Mouse (Mus musculus): ENCODE results near the gene 9330182L06Rik. TPM values are rescaled to one million over a fixed set of nuclear protein-coding genes. Genes with fewer than 3 reads are reported as not detected.

Gene 9330182L06Rik
- polyA plus RNA-seq, 1 experiment from 2014 or later: 5.2 TPM

DNA sequence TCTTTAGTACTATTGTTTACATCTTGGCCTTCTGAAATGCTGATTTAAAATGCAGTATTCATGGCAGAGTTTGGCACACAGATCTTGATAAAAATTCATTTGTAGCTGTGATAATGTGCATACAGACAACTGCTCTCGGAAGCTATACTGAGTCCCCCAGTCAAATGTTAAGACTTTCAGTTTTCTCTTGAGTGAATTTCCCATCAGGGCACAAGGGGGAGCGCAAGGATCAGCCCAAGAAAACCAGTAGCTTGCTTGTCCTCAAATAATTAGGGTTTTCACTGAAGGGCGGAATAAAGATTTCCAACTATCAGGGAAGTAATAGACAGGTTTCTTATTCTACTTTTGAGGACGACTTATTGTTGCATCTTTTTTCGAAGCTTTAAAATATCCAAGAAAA is 183.7 kb downstream of the 9330182L06Rik start:
- no peaks in the 10 kb centered on the region for H3K4me1 ChIP-seq (ENCODE audit: control insufficient read depth, insufficient read depth, low read length)
- H3K27me3 ChIP-seq (ENCODE audit: control insufficient read depth, insufficient read depth, low read length): no peaks in the 10 kb centered on the region
- H3K9ac ChIP-seq (ENCODE audit: low read length): no peak overlapping the region
- 52% methylated on average over 5 of the region's 5 CpGs for whole genome bisulfite sequencing
- no peak overlapping the region for H3K27ac ChIP-seq (ENCODE audit: low read depth, low read length)
- no peak overlapping the region for H3K4me3 ChIP-seq (ENCODE audit: low read depth, low read length)
- H3K36me3 ChIP-seq (ENCODE audit: control insufficient read depth, insufficient read depth, low read length): no peaks in the 10 kb centered on the region
- H3K4me2 ChIP-seq: no peak overlapping the region
- no peaks in the 10 kb centered on the region for H3K9me3 ChIP-seq (ENCODE audit: control insufficient read depth, low read length)
- no peak for DNase-seq (ENCODE audit: low spot score, missing footprints)
- no peak for ATAC-seq (ENCODE audit: low FRiP score)

DNA sequence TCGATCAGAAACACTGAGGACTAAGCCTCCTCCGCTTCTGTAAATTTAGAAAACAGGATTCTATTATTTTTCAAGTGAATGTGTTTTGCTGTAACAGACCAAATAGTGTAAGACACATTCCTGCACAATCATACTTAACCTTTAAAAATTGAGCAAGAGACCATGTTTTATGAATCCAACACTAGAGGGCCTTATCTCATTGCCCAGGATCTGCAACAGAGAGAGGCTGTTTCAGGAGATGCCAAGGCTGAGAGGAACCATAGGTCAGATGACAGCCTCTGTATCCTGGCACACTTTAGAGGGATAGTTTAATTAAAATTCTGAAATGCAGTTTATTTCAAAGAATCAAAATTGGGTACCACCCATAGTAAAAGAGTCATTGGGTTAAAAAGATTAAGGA is 187.4 kb downstream of the 9330182L06Rik start:
- Histone ChIP-seq H3K9ac (ENCODE audit: low read length) (no peak overlapping the region), H3K4me2 (no peak overlapping the region), H3K4me3 (ENCODE audit: low read depth, low read length) (no peak overlapping the region), H3K9me3 (ENCODE audit: control insufficient read depth, low read length) (no peaks in the 10 kb centered on the region), H3K4me1 (ENCODE audit: control insufficient read depth, insufficient read depth, low read length) (no peaks in the 10 kb centered on the region), H3K27ac (ENCODE audit: low read depth, low read length) (no peak overlapping the region), H3K27me3 (ENCODE audit: control insufficient read depth, insufficient read depth, low read length) (no peaks in the 10 kb centered on the region), H3K36me3 (ENCODE audit: control insufficient read depth, insufficient read depth, low read length) (no peaks in the 10 kb centered on the region)
- 87% methylated on average over 2 of the region's 2 CpGs for WGBS
- no peak for DNase-seq (ENCODE audit: low spot score, missing footprints)
- no peak for ATAC-seq (ENCODE audit: low FRiP score)

DNA sequence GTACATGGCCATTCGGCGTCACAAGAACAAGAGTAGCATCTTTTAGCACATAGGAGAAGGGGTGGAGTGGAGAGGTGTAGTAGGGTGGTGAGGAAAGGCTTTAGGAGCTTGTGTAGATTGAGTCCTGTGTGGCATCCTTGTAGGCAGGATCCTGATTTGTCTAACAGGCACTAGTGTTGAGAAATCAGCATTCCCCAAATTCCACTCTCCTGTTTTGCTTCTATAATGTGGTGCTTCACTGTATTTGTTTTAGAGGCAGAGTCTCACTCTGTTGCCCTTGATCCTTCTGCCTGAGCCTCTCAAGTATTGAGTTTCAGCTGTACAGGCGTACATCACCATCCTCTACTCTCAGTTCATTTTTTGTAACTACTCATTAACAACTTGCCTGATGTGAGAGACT is 211.7 kb downstream of the 9330182L06Rik start:
- H3K27ac ChIP-seq (ENCODE audit: low read depth, low read length): no peak overlapping the region
- 90% methylated on average over 3 of the region's 3 CpGs for WGBS
- no peak overlapping the region for H3K4me2 ChIP-seq
- no peak for DNase-seq (ENCODE audit: low spot score, missing footprints)
- H3K4me3 ChIP-seq (ENCODE audit: low read depth, low read length): no peak overlapping the region
- no peaks in the 10 kb centered on the region for H3K4me1 ChIP-seq (ENCODE audit: control insufficient read depth, insufficient read depth, low read length)
- ATAC-seq (ENCODE audit: low FRiP score): no peak
- no peaks in the 10 kb centered on the region for H3K36me3 ChIP-seq (ENCODE audit: control insufficient read depth, insufficient read depth, low read length)
- no peak overlapping the region for H3K9ac ChIP-seq (ENCODE audit: low read length)
- no peaks in the 10 kb centered on the region for H3K27me3 ChIP-seq (ENCODE audit: control insufficient read depth, insufficient read depth, low read length)
- no peaks in the 10 kb centered on the region for H3K9me3 ChIP-seq (ENCODE audit: control insufficient read depth, low read length)

DNA sequence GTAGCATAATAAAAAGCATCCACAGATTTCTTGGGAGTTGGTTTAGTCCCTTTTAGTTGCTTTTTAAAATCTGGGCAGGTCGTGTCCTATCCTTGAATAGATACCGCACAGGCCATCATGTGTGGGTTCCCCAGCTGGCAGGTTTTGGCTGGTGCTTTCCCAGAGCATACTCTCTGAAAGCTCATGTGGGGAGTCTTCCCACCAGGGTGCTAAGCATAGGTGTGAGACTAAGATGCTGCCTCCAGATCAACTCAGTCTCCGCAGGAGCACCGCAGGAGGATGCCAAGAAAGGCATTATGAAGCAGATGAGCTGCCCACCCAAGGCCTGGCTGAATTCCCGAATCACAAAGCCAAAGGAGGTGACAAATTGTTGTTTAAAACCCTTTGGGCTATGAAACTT is 229.5 kb downstream of the 9330182L06Rik start:
- H3K4me1 ChIP-seq (ENCODE audit: control insufficient read depth, insufficient read depth, low read length): no peaks in the 10 kb centered on the region
- ATAC-seq (ENCODE audit: low FRiP score) (no peak), DNase-seq (ENCODE audit: low spot score, missing footprints) (no peak)
- no peak overlapping the region for H3K4me3 ChIP-seq (ENCODE audit: low read depth, low read length)
- no peak overlapping the region for H3K27ac ChIP-seq (ENCODE audit: low read depth, low read length)
- no peaks in the 10 kb centered on the region for H3K36me3 ChIP-seq (ENCODE audit: control insufficient read depth, insufficient read depth, low read length)
- no peak overlapping the region for H3K4me2 ChIP-seq
- H3K27me3 ChIP-seq (ENCODE audit: control insufficient read depth, insufficient read depth, low read length): no peaks in the 10 kb centered on the region
- no peak overlapping the region for H3K9ac ChIP-seq (ENCODE audit: low read length)
- no peaks in the 10 kb centered on the region for H3K9me3 ChIP-seq (ENCODE audit: control insufficient read depth, low read length)
- WGBS: 20% methylated on average over 5 of the region's 5 CpGs

DNA sequence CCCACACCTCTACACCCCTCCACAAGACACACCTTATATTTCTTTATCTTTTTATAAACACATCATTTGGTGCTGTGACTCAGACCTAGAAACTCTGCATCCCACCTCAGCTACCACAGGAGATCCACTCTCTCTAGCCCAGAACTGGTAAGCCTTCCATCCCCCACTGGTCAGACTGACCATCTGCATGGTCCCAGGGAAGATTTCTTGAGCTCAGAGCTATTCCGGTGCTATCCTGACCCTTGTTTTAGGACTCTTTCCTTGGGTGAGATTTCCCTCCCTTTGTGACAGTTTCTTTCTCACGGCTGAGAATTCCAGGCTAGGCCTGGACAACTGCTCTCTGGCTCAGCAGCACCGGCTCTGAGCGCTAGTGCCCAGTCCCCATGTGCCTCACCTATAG is 231.3 kb downstream of the 9330182L06Rik start:
- H3K9me3 ChIP-seq (ENCODE audit: control insufficient read depth, low read length): no peaks in the 10 kb centered on the region
- no peak overlapping the region for H3K27ac ChIP-seq (ENCODE audit: low read depth, low read length)
- DNase-seq (ENCODE audit: low spot score, missing footprints) (no peak), ATAC-seq (ENCODE audit: low FRiP score) (no peak)
- WGBS: 75% methylated on average over 4 of the region's 4 CpGs
- H3K4me1 ChIP-seq (ENCODE audit: control insufficient read depth, insufficient read depth, low read length): no peaks in the 10 kb centered on the region
- H3K9ac ChIP-seq (ENCODE audit: low read length): no peak overlapping the region
- H3K4me2 ChIP-seq: no peak overlapping the region
- no peak overlapping the region for H3K4me3 ChIP-seq (ENCODE audit: low read depth, low read length)
- H3K36me3 ChIP-seq (ENCODE audit: control insufficient read depth, insufficient read depth, low read length): no peaks in the 10 kb centered on the region
- no peaks in the 10 kb centered on the region for H3K27me3 ChIP-seq (ENCODE audit: control insufficient read depth, insufficient read depth, low read length)

DNA sequence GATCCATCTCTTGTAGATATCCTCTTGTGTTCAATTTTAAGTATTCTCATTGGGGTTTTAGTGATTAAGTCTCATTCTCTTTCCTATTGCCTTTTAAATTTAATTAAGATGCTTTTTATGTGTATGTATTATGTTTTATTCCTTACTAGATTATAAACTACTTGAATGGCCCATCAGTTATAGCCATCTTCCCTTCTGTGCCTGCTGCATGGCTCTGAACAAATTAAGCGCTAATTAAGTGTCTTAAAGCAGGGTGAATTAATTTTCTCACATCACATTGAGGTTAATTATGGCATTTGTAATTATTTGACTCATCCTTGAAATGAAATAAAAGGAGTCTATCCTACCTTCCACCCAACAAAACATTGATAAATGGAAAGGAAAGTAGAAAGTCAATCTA is 245.1 kb downstream of the 9330182L06Rik start:
- H3K9ac ChIP-seq (ENCODE audit: low read length): no peak overlapping the region
- 95% methylated on average over 1 of the region's 1 CpGs for WGBS
- no peaks in the 10 kb centered on the region for H3K4me1 ChIP-seq (ENCODE audit: control insufficient read depth, insufficient read depth, low read length)
- H3K4me2 ChIP-seq: no peak overlapping the region
- no peak for ATAC-seq (ENCODE audit: low FRiP score)
- DNase-seq (ENCODE audit: low spot score, missing footprints): no peak
- H3K4me3 ChIP-seq (ENCODE audit: low read depth, low read length): no peak overlapping the region
- H3K9me3 ChIP-seq (ENCODE audit: control insufficient read depth, low read length): no peaks in the 10 kb centered on the region
- H3K36me3 ChIP-seq (ENCODE audit: control insufficient read depth, insufficient read depth, low read length): no peaks in the 10 kb centered on the region
- no peak overlapping the region for H3K27ac ChIP-seq (ENCODE audit: low read depth, low read length)
- no peaks in the 10 kb centered on the region for H3K27me3 ChIP-seq (ENCODE audit: control insufficient read depth, insufficient read depth, low read length)

DNA sequence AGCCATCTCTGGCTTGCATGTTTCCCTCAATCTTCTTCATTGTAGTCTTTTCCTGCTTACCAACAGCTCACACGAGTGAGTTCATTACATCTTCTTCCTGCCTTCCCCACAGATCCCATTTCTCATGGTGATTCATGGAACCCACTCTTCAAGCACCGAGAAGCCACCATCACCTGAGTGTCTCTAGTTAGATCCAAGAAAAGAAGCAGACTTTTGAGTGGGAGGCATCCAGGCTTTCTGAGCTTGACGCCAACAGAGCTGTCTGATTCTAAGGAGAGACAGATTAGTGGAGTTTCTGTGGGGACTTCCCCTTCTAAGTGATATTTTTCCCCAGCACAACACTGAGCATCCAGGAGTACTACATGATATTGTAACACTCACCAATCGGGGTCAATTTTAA is 259.6 kb downstream of the 9330182L06Rik start:
- no peaks in the 10 kb centered on the region for H3K27me3 ChIP-seq (ENCODE audit: control insufficient read depth, insufficient read depth, low read length)

More for the DNA sequence above, 259.6 kb downstream of the 9330182L06Rik start:
- no peak overlapping the region for H3K9ac ChIP-seq (ENCODE audit: low read length)
- no peak for DNase-seq (ENCODE audit: low spot score, missing footprints)
- 88% methylated on average over 4 of the region's 4 CpGs for WGBS
- no peak overlapping the region for H3K4me3 ChIP-seq (ENCODE audit: low read depth, low read length)
- no peak for ATAC-seq (ENCODE audit: low FRiP score)
- H3K4me2 ChIP-seq: no peak overlapping the region
- no peaks in the 10 kb centered on the region for H3K9me3 ChIP-seq (ENCODE audit: control insufficient read depth, low read length)
- no peak overlapping the region for H3K27ac ChIP-seq (ENCODE audit: low read depth, low read length)
- no peaks in the 10 kb centered on the region for H3K36me3 ChIP-seq (ENCODE audit: control insufficient read depth, insufficient read depth, low read length)
- H3K4me1 ChIP-seq (ENCODE audit: control insufficient read depth, insufficient read depth, low read length): no peaks in the 10 kb centered on the region

MicroRNAs within 50 kb of the gene (microRNA counts, 519-probe panel; counts per million panel counts)
- microRNA mmu-miR-879: not detected

Small RNAs within 50 kb of the gene (microRNA-seq; reads per million reads assigned to microRNA genes)
- gene Mir879: 8.9 reads per million, percentile 29 among the genes with 10 or more reads in this experiment

Other genes starting within 250 kb of the 9330182L06Rik start
- gene Tmem243, start 165.4 kb upstream of the 9330182L06Rik start, polyA plus RNA-seq (2014; fragmentation: Nextera tagmentation; extraction: Ambion mirVana): 23.6 and 23.8 TPM in 2 replicates
- 76.0 and 77.6 TPM in 2 replicates for gene Dmtf1, start 104.3 kb upstream of the 9330182L06Rik start, polyA plus RNA-seq (2014; fragmentation: Nextera tagmentation; extraction: Ambion mirVana)

Data from midbrain, embryonic 11.5 days (tissue).